Mouse (Mus musculus): ENCODE measurements around the gene Vps29. TPM values are rescaled to one million over a fixed set of nuclear protein-coding genes. Genes with fewer than 3 reads are reported as not detected.
A peak's percentile ranks its signal among the peaks of the same experiment; 100 is the strongest.

Vps29 gene
- total and polyA plus RNA-seq, 3 experiments: 13.5 to 228 (median 147) TPM

DNA sequence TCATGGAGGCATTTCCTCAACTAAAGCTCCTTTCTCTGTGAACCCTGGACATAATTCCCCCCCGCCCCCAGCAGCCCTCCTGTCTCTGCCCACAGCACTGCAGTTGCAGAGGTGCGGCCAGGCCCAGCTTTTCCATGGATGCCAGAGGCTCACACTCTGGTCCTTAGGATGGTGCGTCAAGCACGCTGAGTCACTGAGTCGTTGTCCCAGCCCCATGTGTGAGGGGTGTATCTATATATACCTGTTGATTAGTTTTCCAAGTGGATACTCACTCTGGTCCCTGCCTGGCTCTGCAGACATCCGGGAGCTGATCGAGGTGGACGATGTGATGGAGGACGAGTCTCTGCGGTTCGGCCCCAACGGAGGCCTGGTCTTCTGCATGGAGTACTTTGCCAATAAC, 24.0 kb downstream of the Vps29 start:
- no peak for DNase-seq (ENCODE audit: low spot score)
- no peak overlapping the region for H3K4me3 ChIP-seq (ENCODE audit: low read depth, low read length)
- no peaks in the 10 kb centered on the region; the same call in 1 of the 2 replicates for H3K27me3 ChIP-seq (ENCODE audit: insufficient read depth, low read length)
- ATAC-seq (ENCODE audit: extremely low read depth, insufficient number of reproducible peaks, low FRiP score, poor library complexity, severe bottlenecking): no peak
- H3K4me1 ChIP-seq (ENCODE audit: insufficient read depth, low read depth, low read length): peaks cover 26% of the 10 kb centered on the region
- no peak for TF ChIP-seq GATA1 (IDR thresholded peaks at IDR 0.05; ENCODE audit: borderline replicate concordance, low read length)
- no peak for TF ChIP-seq POLR2AphosphoS5 (IDR thresholded peaks at IDR 0.05; ENCODE audit: insufficient replicate concordance, low read depth, low read length)
- no peak for TF ChIP-seq GATA2 (IDR thresholded peaks at IDR 0.05; ENCODE audit: borderline replicate concordance, low read depth, low read length)
- no peak for TF ChIP-seq CTCF (IDR thresholded peaks at IDR 0.05; ENCODE audit: low read depth, low read length)
- no peak for TF ChIP-seq TAL1 (conservative IDR thresholded peaks at IDR 0.05; ENCODE audit: low read depth, low read length)
- no peaks in the 10 kb centered on the region for H3K9me3 ChIP-seq (replicated peaks)
- peaks cover 84% of the 10 kb centered on the region for H3K36me3 ChIP-seq (replicated peaks)

DNA sequence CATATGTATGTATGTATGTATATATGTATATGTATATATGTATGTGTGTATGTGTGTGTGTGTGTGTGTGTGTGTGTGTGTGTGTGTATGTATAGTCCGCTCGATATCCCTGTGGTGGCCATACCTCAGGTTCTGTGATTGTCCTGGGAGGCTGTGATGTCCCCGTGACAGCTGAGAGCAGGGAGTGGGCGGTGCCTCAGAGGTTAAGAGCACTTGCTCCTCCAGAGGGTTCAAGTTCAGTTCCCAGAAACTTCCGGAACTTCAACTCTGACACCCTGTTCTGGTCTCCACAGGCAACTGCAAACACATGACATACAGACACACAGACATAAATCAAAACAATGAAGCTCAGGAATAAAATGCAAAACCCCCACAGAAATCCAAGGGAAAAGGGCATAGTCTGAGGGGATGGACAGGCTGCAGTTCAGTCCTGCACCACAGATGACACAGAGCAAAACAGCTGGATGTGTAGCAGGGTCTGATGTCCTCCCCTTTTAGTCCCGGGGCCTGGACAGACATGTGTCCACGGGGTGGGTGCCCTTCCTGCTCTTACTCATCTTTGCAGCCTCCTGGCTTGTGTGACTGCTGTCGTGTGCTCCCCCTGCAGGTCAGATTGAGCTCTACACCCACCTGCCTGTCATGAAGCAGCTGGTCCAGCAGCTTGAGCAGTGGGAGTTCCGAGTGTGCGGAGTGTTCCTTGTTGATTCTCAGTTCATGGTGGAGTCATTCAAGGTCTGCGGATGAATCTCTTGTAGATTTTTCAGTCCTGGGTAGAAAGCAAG, 25.4 kb downstream of the Vps29 start:
- Histone ChIP-seq H3K4me3 (ENCODE audit: low read depth, low read length) (no peak overlapping the region), H3K4me1 (ENCODE audit: insufficient read depth, low read depth, low read length) (peaks cover 17% of the 10 kb centered on the region), H3K9me3 (replicated peaks) (no peaks in the 10 kb centered on the region), H3K27me3 (ENCODE audit: insufficient read depth, low read length) (no peaks in the 10 kb centered on the region; the same call in 1 of the 2 replicates), H3K36me3 (replicated peaks) (peaks cover 72% of the 10 kb centered on the region)
- DNase-seq (ENCODE audit: low spot score): peak; percentile 72
- peak; percentile 45 for ATAC-seq (ENCODE audit: extremely low read depth, insufficient number of reproducible peaks, low FRiP score, poor library complexity, severe bottlenecking)
- no peak for TF ChIP-seq TAL1 (conservative IDR thresholded peaks at IDR 0.05; ENCODE audit: low read depth, low read length)
- TF ChIP-seq CTCF (IDR thresholded peaks at IDR 0.05; ENCODE audit: low read depth, low read length): peak; percentile 95
- TF ChIP-seq GATA2 (IDR thresholded peaks at IDR 0.05; ENCODE audit: borderline replicate concordance, low read depth, low read length): no peak
- no peak for TF ChIP-seq GATA1 (IDR thresholded peaks at IDR 0.05; ENCODE audit: borderline replicate concordance, low read length)
- TF ChIP-seq POLR2AphosphoS5 (IDR thresholded peaks at IDR 0.05; ENCODE audit: insufficient replicate concordance, low read depth, low read length): no peak

DNA sequence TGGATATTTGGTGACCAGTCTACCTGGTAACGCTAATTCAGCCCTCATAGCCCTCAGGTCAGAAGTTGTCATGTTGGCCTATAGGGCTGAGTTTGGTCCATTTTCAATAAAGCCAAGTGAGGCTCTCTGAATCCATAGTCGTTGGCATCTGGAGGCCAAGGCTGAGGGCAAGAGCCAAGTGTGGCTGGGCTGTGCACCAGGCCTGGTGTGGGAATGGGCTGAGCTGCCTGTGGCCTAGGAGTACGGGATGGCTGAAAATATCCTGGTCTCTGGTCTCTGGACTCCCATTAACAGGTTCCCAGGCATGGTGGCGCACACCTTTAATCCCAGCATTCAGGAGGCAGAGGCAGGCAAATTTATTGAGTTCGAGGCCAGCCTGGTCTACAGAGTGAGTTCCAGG, 35.8 kb downstream of the Vps29 start:
- H3K27me3 ChIP-seq (ENCODE audit: insufficient read depth, low read length): no peaks in the 10 kb centered on the region
- H3K9me3 ChIP-seq (replicated peaks): no peaks in the 10 kb centered on the region
- TF ChIP-seq CTCF (IDR thresholded peaks at IDR 0.05; ENCODE audit: low read depth, low read length) (no peak), GATA1 (IDR thresholded peaks at IDR 0.05; ENCODE audit: borderline replicate concordance, low read length) (no peak), POLR2AphosphoS5 (IDR thresholded peaks at IDR 0.05; ENCODE audit: insufficient replicate concordance, low read depth, low read length) (no peak), GATA2 (IDR thresholded peaks at IDR 0.05; ENCODE audit: borderline replicate concordance, low read depth, low read length) (no peak)
- peaks cover 20% of the 10 kb centered on the region for H3K4me1 ChIP-seq (ENCODE audit: insufficient read depth, low read depth, low read length)
- H3K36me3 ChIP-seq (replicated peaks): peaks cover 32% of the 10 kb centered on the region
- ATAC-seq (ENCODE audit: extremely low read depth, insufficient number of reproducible peaks, low FRiP score, poor library complexity, severe bottlenecking) (no peak), DNase-seq (ENCODE audit: low spot score) (no peak)
- no peak overlapping the region for H3K4me3 ChIP-seq (ENCODE audit: low read depth, low read length)

DNA sequence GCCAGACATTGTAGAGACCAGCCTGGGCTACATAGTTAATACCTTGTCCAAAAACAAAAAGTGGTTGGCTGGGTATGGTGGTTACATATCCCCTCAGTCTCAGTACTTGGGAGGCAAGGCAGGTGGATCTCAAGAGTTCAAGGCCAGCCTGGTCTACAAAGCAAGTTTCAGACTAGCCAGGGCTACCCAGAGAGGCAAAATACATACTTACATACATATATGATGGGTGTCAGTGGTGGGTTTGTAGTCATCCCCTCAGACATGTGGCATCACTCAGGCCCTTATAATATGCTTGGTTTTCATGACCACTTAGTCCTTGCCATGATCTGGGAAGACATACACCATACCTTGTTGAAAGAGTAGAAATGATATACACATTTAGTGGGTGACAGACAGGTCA, 36.5 kb downstream of the Vps29 start:
- Histone ChIP-seq H3K27me3 (ENCODE audit: insufficient read depth, low read length) (no peaks in the 10 kb centered on the region), H3K36me3 (replicated peaks) (peaks cover 39% of the 10 kb centered on the region), H3K9me3 (replicated peaks) (no peaks in the 10 kb centered on the region), H3K4me1 (ENCODE audit: insufficient read depth, low read depth, low read length) (peaks cover 23% of the 10 kb centered on the region), H3K4me3 (ENCODE audit: low read depth, low read length) (no peak overlapping the region)
- ATAC-seq (ENCODE audit: extremely low read depth, insufficient number of reproducible peaks, low FRiP score, poor library complexity, severe bottlenecking): no peak
- no peak for DNase-seq (ENCODE audit: low spot score)
- no peak for TF ChIP-seq TAL1 (conservative IDR thresholded peaks at IDR 0.05; ENCODE audit: low read depth, low read length)
- TF ChIP-seq CTCF (IDR thresholded peaks at IDR 0.05; ENCODE audit: low read depth, low read length): no peak
- TF ChIP-seq GATA2 (IDR thresholded peaks at IDR 0.05; ENCODE audit: borderline replicate concordance, low read depth, low read length): no peak
- no peak for TF ChIP-seq POLR2AphosphoS5 (IDR thresholded peaks at IDR 0.05; ENCODE audit: insufficient replicate concordance, low read depth, low read length)
- no peak for TF ChIP-seq GATA1 (IDR thresholded peaks at IDR 0.05; ENCODE audit: borderline replicate concordance, low read length)

DNA sequence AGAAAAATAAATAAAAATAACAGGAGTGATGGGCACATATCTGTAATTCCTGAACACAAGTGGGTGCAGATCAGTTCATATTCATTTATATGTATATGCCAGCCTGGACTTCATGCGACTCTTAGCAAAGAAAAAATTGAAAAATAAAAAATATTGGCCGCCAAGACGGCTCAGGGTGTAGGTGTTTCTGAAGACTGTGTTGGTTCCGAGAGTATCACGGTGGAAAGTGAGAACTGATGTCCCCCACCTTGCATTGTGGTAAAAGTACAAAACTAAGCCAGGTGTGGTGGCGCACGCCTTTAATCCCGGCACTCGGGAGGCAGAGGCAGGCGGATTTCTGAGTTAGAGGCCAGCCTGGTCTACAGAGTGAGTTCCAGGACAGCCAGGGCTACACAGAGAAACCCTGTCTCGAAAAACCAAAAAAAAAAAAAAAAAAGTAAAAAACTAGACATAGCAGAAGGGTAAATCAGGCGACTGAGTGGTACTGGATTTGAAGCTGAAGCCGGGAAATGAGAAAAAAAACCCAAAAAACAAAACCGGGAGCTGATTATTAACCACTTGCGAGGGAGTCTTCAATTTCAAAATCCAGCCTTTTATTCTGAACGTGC, 37.1 kb downstream of the Vps29 start:
- ATAC-seq (ENCODE audit: extremely low read depth, insufficient number of reproducible peaks, low FRiP score, poor library complexity, severe bottlenecking) (no peak), DNase-seq (ENCODE audit: low spot score) (no peak)
- Histone ChIP-seq H3K27me3 (ENCODE audit: insufficient read depth, low read length) (no peaks in the 10 kb centered on the region), H3K4me1 (ENCODE audit: insufficient read depth, low read depth, low read length) (peaks cover 23% of the 10 kb centered on the region), H3K9me3 (replicated peaks) (no peaks in the 10 kb centered on the region), H3K36me3 (replicated peaks) (peaks cover 42% of the 10 kb centered on the region), H3K4me3 (ENCODE audit: low read depth, low read length) (peak overlapping the region; percentile 94; the same call in 1 of the 2 replicates)
- TF ChIP-seq POLR2AphosphoS5 (IDR thresholded peaks at IDR 0.05; ENCODE audit: insufficient replicate concordance, low read depth, low read length) (no peak), CTCF (IDR thresholded peaks at IDR 0.05; ENCODE audit: low read depth, low read length) (no peak), GATA1 (IDR thresholded peaks at IDR 0.05; ENCODE audit: borderline replicate concordance, low read length) (no peak), TAL1 (conservative IDR thresholded peaks at IDR 0.05; ENCODE audit: low read depth, low read length) (no peak), GATA2 (IDR thresholded peaks at IDR 0.05; ENCODE audit: borderline replicate concordance, low read depth, low read length) (no peak)

DNA sequence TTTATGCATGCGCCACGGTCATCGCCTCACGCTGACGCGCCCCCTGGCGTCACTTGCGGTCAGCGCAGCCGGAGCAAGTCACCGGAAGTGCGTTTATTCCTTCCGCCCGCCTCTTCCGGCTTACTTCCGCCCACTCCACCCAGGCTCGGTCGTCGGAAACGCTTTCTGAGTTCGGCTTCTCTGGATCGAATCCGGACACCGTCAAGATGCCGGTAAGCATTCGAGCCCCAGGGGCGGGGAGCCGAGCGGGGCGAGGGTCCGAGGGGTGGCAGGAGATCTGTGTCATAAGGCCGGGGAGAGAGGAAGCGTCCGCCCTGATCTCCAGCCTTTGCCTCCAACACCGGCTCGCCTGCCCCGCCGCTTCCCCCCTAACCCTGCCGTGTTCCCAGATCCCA, 37.6 kb downstream of the Vps29 start, which contains the start of gene Arpc3:
Gene Arpc3 (plus strand): TSS at position 93 of the 395 bp plus-strand sequence.
- TF ChIP-seq GATA1 (IDR thresholded peaks at IDR 0.05; ENCODE audit: borderline replicate concordance, low read length) (no peak), CTCF (IDR thresholded peaks at IDR 0.05; ENCODE audit: low read depth, low read length) (peak; percentile 73)
- DNase-seq (ENCODE audit: low spot score) (peak; percentile 71), ATAC-seq (ENCODE audit: extremely low read depth, insufficient number of reproducible peaks, low FRiP score, poor library complexity, severe bottlenecking) (peak; percentile 89)
- Histone ChIP-seq H3K9me3 (replicated peaks) (no peaks in the 10 kb centered on the region), H3K36me3 (replicated peaks) (peaks cover 47% of the 10 kb centered on the region), H3K4me1 (ENCODE audit: insufficient read depth, low read depth, low read length) (peaks cover 23% of the 10 kb centered on the region), H3K4me3 (ENCODE audit: low read depth, low read length) (peak within 1 kb of the TSS; percentile 94), H3K27me3 (ENCODE audit: insufficient read depth, low read length) (no peaks in the 10 kb centered on the region)
